Mouse (Mus musculus) olfactory bulb, adult 2 months (tissue): ENCODE results near the gene Iqsec1. TPM values are rescaled to one million over a fixed set of nuclear protein-coding genes. Genes with fewer than 3 reads are reported as not detected.

Experiments used
- H3K27ac ChIP-seq: fragments of 200-500 bp; 2 replicates; pipeline ENCODE4 v1.5.1; 2012; ENCODE audit warnings: low read depth, low read length; ENCODE audit not compliant: insufficient read depth
- H3K4me1 ChIP-seq: fragments of 200-500 bp; 2 replicates; pipeline ENCODE4 v1.6.1; 2012; ENCODE audit warnings: low read length; ENCODE audit not compliant: control insufficient read depth, insufficient read depth
- H3K4me3 ChIP-seq: fragments of 200-500 bp; 2 replicates; pipeline ENCODE4 v1.5.1; 2012; ENCODE audit warnings: mild to moderate bottlenecking, low read depth, low read length, moderate library complexity; ENCODE audit not compliant: insufficient read depth
- CTCF ChIP-seq: fragments of 200-500 bp; IDR thresholded peaks from 2 replicates; pipeline ENCODE4 v1.5.1; 2012; ENCODE audit warnings: low read depth, mild to moderate bottlenecking, low read length, moderate library complexity; ENCODE audit not compliant: insufficient read depth
- POLR2A ChIP-seq: fragments of 200-500 bp; IDR thresholded peaks from 2 replicates; pipeline ENCODE4 v1.6.1; 2012; ENCODE audit warnings: mild to moderate bottlenecking, low read depth, low read length, moderate library complexity; ENCODE audit not compliant: insufficient read depth
- WGBS: fragments of 180-500 bp; shearing (Covaris S2); methylation state at CpG from one replicate; pipeline ENCODE4 v1.1.7; 2018; 5-methylcytosine and 5-hydroxymethylcytosine counted together
- polyA plus RNA-seq: library from polyadenylated mRNA; stranded (reverse); fragments of >200 nt; gene quantifications from 2 replicates; pipeline ENCODE4 v1.2.4, GENCODE M21; 2012; ENCODE audit warnings: low replicate concordance; ENCODE audit not compliant: missing spikeins, insufficient read depth, insufficient read length

Gene Iqsec1
- polyA plus RNA-seq, 1 experiment = not detected

- 89% methylated on average over 10 of the region's 10 CpGs for WGBS
- no peak overlapping the region for H3K27ac ChIP-seq
These were observed 299.0 kb downstream of the Iqsec1 start for GRCm38 (mm10) chr6:90689500-90689899.

GRCm38 (mm10) chr6:90688742-90689141 is 299.7 kb downstream of the Iqsec1 start:
- peaks cover 13% of the 10 kb centered on the region for H3K4me1 ChIP-seq
- TF ChIP-seq POLR2A (no peak), CTCF (no peak)
- WGBS = 28% methylated on average over 3 of the region's 3 CpGs
- H3K27ac ChIP-seq = no peak overlapping the region
- no peak overlapping the region for H3K4me3 ChIP-seq

More at GRCm38 (mm10) chr6:90689500-90689899, 299.0 kb downstream of the Iqsec1 start:
- TF ChIP-seq CTCF (no peak), POLR2A (no peak)
- Histone ChIP-seq H3K4me1 (peaks cover 13% of the 10 kb centered on the region), H3K4me3 (no peak overlapping the region)

DNA sequence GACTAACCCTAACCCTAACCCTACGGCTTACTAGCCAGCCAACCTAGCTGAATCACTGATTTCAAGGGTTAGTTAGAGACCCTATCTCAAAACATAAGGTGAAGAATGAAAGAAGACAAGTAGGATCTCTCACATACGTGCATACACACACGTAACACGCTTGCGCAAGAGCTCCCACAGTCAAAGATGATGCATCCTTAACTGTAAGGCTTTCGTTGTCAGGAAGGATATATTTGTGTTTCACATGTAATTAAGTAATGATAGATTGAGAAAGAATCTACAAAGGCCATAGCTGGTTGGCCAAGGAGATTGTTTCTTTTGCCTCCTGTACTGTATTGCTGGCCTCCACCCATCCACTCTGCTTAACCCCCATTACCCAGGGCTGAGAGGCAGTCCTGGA is 300.5 kb downstream of the Iqsec1 start:
- H3K4me1 ChIP-seq = peaks cover 13% of the 10 kb centered on the region
- H3K27ac ChIP-seq = no peak overlapping the region
- TF ChIP-seq CTCF = no peak
- TF ChIP-seq POLR2A = no peak
- 95% methylated on average over 6 of the region's 6 CpGs for WGBS
- no peak overlapping the region for H3K4me3 ChIP-seq

DNA sequence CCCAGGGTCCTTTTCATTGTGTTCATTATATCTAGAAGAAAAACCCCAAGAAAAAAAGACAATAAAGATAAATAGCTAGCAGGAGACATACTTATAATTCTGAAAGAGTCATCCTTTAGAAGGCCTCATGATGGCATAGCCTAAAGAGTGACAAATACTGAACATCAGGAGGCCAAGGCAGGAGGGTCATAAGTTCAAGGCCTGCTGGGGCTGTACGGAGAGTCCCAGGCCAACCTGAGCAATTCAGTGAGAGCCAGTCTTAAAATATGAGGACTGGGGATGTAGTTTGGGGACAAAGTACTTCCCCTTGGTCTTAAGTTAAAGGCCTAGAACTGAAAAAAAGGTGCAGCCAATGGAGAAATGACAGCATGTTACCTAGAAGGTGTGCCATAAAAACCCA is 301.7 kb downstream of the Iqsec1 start:
- no peak overlapping the region for H3K4me3 ChIP-seq
- H3K27ac ChIP-seq = no peak overlapping the region
- peaks cover 13% of the 10 kb centered on the region for H3K4me1 ChIP-seq
- WGBS = 84% methylated on average over 1 of the region's 1 CpGs
- TF ChIP-seq POLR2A (no peak), CTCF (no peak)

GRCm38 (mm10) chr6:90683831-90684532 is 304.5 kb downstream of the Iqsec1 start:
- H3K4me3 ChIP-seq = no peak overlapping the region
- H3K27ac ChIP-seq = no peak overlapping the region
- peaks cover 5% of the 10 kb centered on the region for H3K4me1 ChIP-seq
- 81% methylated on average over 3 of the region's 3 CpGs for WGBS
- no peak for TF ChIP-seq POLR2A
- TF ChIP-seq CTCF = no peak

DNA sequence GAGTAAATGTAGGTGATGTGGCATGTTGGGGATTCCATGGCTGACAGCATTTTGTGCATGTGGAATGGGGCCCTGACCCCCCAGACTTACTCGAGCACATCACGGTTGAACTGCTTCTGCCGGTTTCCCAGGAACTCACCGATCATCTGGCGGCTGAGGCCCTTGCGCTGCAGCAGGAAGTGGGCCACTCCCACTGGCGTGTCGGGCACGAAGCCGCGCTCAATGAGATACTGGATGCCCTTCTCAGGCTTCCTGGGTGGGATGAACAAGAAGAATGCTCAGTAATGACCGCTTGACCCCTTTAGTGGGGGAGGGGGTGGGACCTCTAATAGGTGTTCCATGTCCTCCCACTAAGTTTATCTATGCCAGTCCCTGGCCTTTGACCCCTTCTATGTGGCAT is 308.1 kb downstream of the Iqsec1 start:
- Histone ChIP-seq H3K4me3 (no peak overlapping the region), H3K4me1 (no peaks in the 10 kb centered on the region; the same call in 1 of the 2 replicates), H3K27ac (no peak overlapping the region)
- TF ChIP-seq CTCF (no peak), POLR2A (no peak)
- 90% methylated on average over 12 of the region's 12 CpGs for WGBS

- 65% methylated on average over 4 of the region's 4 CpGs for WGBS
- Histone ChIP-seq H3K4me1 (no peaks in the 10 kb centered on the region; the same call in 1 of the 2 replicates), H3K27ac (no peak overlapping the region), H3K4me3 (no peak overlapping the region)
- TF ChIP-seq CTCF = no peak
- TF ChIP-seq POLR2A = no peak
These were observed 309.7 kb downstream of the Iqsec1 start for GRCm38 (mm10) chr6:90678759-90679158.

- TF ChIP-seq CTCF = no peak
- no peak for TF ChIP-seq POLR2A
- Histone ChIP-seq H3K27ac (no peak overlapping the region), H3K4me1 (0 out of 2 replicates have a peak, but pooled peaks cover 2% of the 10 kb centered on the region), H3K4me3 (no peak overlapping the region)
- 92% methylated on average over 9 of the region's 9 CpGs for WGBS
These were observed 319.8 kb downstream of the Iqsec1 start for GRCm38 (mm10) chr6:90668693-90669092.

DNA sequence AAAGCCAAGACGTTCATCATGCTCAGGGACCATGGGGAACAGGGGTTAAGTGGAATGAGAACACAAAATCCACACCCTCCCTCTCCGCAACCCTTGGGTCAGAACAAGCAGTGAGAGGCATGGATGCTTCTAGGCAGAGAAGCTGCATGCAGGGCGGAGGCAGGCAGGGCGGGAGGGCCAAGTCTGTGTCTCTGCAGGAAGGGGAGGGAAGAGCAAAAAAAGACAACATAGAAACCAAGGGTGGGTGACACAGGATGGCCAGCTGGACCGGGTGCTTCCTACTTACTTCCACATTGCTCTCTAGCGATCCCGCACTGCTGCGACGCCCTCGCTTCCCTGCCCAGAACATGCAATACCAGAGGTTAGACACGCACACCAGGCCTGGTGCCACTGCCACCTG is 324.7 kb downstream of the Iqsec1 start:
- Histone ChIP-seq H3K4me1 (no peaks in the 10 kb centered on the region), H3K27ac (no peak overlapping the region), H3K4me3 (no peak overlapping the region)
- WGBS = 87% methylated on average over 11 of the region's 11 CpGs
- no peak for TF ChIP-seq CTCF
- TF ChIP-seq POLR2A = no peak
